Mouse (Mus musculus): Measurements from ENCODE around the gene Disp3.

DNA sequence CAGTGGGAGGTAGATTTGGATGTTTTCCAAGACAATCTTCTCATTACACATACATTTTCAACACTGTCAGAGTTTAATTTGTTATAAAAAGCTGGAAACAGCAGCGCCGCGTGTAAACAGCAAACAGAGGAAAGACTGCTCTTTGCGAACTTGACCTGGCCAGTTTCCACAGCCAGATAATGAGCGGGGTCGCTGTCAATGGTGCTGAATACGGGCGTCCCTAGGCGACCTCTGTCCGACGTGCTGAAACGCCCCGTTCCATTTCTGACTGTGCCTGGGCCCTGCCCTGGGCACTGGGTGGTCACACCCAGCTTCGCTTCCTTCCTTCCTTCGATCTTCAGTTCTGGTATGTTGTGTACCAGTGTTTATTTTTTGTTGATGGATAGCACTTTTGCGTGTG, 58.1 kb downstream of the Disp3 start:
- TF ChIP-seq CTCF (IDR thresholded peaks at IDR 0.05; ENCODE audit: control insufficient read depth, insufficient read depth, insufficient replicate concordance, low read depth, low read length) (0 out of 2 replicates have a peak, but pooled peaks have one; percentile 1), POLR2A (IDR thresholded peaks at IDR 0.05; ENCODE audit: control insufficient read depth, low read depth, low read length) (no peak)

Measured in testis, adult 2 months (tissue).